Mouse (Mus musculus) limb, embryonic 14.5 days (tissue): ENCODE results near the gene Cdh22. TPM values are rescaled to one million over a fixed set of nuclear protein-coding genes. Genes with fewer than 3 reads are reported as not detected.

Source experiments
- ATAC-seq: fragments of 200-750 bp; cut with Nextera tagmentation; 2 replicates; pipeline ENCODE4 v1.8.0; 2017; ENCODE audit warnings: low read depth, moderate number of reproducible peaks, moderate TSS enrichment; ENCODE audit not compliant: low FRiP score
- DNase-seq: peaks from one replicate; pipeline ENCODE4 v3.0.0-alpha.2; 2015; ENCODE audit warnings: low spot score
- H3K27ac ChIP-seq: fragments of 300-500 bp; sonication (generic); replicated peaks from 2 replicates; pipeline ENCODE4 v1.5.1; 2014; ENCODE audit warnings: low read depth, mild to moderate bottlenecking, low read length, moderate library complexity, mixed read lengths
- H3K27me3 ChIP-seq: fragments of 300-500 bp; sonication (generic); 2 replicates; pipeline ENCODE4 v1.6.1; 2014; ENCODE audit warnings: low read length, mixed read lengths; ENCODE audit not compliant: control insufficient read depth, insufficient read depth
- H3K36me3 ChIP-seq: fragments of 300-500 bp; sonication (generic); 2 replicates; pipeline ENCODE4 v1.6.1; 2014; ENCODE audit warnings: mild to moderate bottlenecking, low read length, moderate library complexity, mixed read lengths; ENCODE audit not compliant: control insufficient read depth, insufficient read depth
- H3K4me1 ChIP-seq: fragments of 300-500 bp; sonication (generic); 2 replicates; pipeline ENCODE4 v1.6.1; 2014; ENCODE audit warnings: antibody characterized with exemption, low read length, mixed read lengths; ENCODE audit not compliant: control insufficient read depth, insufficient read depth
- H3K4me2 ChIP-seq: fragments of 300-500 bp; sonication (generic); replicated peaks from 2 replicates; pipeline ENCODE4 v1.6.1; 2014; ENCODE audit warnings: low read depth, mild to moderate bottlenecking, low read length, moderate library complexity; ENCODE audit not compliant: severe bottlenecking
- H3K4me3 ChIP-seq: fragments of 300-500 bp; sonication (generic); replicated peaks from 2 replicates; pipeline ENCODE4 v1.5.1; 2014; ENCODE audit warnings: low read length
- H3K9ac ChIP-seq: fragments of 300-500 bp; sonication (generic); 2 replicates; pipeline ENCODE4 v1.6.1; 2014; ENCODE audit warnings: mild to moderate bottlenecking, low read depth, low read length, moderate library complexity; ENCODE audit not compliant: severe bottlenecking
- H3K9me3 ChIP-seq: fragments of 300-500 bp; sonication (generic); 2 replicates; pipeline ENCODE4 v1.6.1; 2016; ENCODE audit warnings: low read length; ENCODE audit not compliant: control insufficient read depth
- POLR2A ChIP-seq: fragments of 200-500 bp; IDR thresholded peaks from 2 replicates; pipeline ENCODE4 v1.8.0; 2012; ENCODE audit warnings: inconsistent platforms, mild to moderate bottlenecking, moderate library complexity, borderline replicate concordance; ENCODE audit not compliant: insufficient read depth, insufficient read length; ENCODE audit errors: extremely low read depth
- WGBS: fragments of 180-500 bp; shearing (Covaris S2); extraction: QIAGEN DNeasy Blood & Tissue Kit; methylation state at CpG from one replicate; pipeline ENCODE4 v1.1.7; 2014; 5-methylcytosine and 5-hydroxymethylcytosine counted together
- polyA plus RNA-seq, 2 experiments: library from polyadenylated mRNA; depleted of rRNA in 1 of 2; stranded (reverse) in 1 of 2; unstranded in 1 of 2; fragments of >200 nt; fragmentation: Nextera tagmentation in 1 of 2; extraction: Ambion mirVana in 1 of 2; gene quantifications; 2 replicates each; pipeline versions ENCODE4 v1.2.1 to v1.2.3; 2012 to 2014

Cdh22 gene
- polyA plus RNA-seq, 2 experiments: 0.30 to 0.40 TPM

DNA sequence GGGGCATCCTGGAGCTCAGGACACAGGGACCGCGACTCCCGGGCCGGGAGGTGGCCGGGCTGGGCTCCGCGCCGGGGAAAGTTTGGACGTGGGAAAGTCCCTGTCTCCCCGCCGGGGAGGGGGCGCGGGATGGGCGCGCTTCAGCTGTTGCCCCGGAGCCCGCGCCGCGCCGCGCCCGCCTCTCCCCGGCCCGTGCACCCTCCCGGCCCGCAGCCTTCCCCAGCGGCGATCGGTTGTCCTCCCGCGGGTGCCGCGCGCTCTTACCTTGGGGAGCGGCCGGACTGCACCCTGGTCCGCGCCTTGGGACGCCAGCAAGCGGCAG is 401 bp downstream of the Cdh22 start:
- Histone ChIP-seq H3K27ac (no peak overlapping the region), H3K4me3 (peak overlapping the region; percentile 53), H3K27me3 (peaks cover 90% of the 10 kb centered on the region), H3K4me2 (peak overlapping the region; percentile 99), H3K9me3 (no peaks in the 10 kb centered on the region), H3K36me3 (no peaks in the 10 kb centered on the region), H3K4me1 (peaks cover 10% of the 10 kb centered on the region; the same call in 1 of the 2 replicates), H3K9ac (peak overlapping the region; percentile 56)
- no peak for TF ChIP-seq POLR2A
- ATAC-seq (no peak), DNase-seq (no peak)
- under 1% methylated on average over 22 of the region's 41 CpGs for WGBS

DNA sequence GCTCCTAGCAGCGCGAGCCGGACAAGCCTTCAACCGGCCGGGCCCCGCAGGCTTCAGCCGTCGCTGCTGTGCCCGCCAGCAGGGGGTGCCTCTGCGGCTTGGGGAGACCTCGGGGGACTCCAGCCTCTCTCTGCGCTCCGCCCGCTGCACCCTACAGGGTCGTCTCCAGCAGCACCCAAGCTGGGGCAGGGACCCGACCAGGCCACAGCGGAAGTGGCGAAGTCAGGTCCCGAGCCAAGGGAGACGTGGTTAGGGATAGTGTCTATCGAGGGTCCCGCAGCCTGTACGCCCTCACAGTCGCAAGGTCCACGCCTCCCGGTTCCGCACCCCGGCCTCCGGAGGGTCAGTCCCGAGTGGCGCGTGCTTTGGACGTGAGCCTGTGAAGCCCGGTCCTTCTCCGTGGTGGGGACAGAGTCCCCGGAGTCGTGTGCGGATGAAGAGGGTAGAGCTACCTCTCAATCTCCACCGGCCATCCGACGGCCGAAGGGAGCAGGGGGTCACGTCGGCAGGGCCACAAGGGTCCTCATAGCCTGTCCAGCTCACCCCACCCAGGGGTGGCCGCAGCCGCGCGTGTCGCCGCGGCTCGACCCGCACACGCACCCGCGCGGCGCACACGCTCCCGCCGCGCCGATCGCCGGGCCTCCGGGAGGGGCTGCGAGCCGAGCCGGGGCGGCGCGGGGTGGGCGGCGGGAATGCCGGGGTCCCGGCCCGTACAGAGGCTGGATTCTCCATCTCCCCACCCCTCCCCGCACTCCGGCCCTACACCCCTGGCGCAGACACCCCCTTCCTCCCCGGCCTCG is 962 bp downstream of the Cdh22 start:
- Histone ChIP-seq H3K27me3 (peaks cover 85% of the 10 kb centered on the region), H3K4me2 (peak overlapping the region; percentile 99), H3K9me3 (no peaks in the 10 kb centered on the region), H3K27ac (no peak overlapping the region), H3K9ac (peak overlapping the region; percentile 56), H3K4me3 (peak overlapping the region; percentile 53), H3K4me1 (peaks cover 10% of the 10 kb centered on the region; the same call in 1 of the 2 replicates), H3K36me3 (no peaks in the 10 kb centered on the region)
- no peak for TF ChIP-seq POLR2A
- 3% methylated on average over 50 of the region's 82 CpGs for WGBS
- ATAC-seq: no peak
- no peak for DNase-seq

DNA sequence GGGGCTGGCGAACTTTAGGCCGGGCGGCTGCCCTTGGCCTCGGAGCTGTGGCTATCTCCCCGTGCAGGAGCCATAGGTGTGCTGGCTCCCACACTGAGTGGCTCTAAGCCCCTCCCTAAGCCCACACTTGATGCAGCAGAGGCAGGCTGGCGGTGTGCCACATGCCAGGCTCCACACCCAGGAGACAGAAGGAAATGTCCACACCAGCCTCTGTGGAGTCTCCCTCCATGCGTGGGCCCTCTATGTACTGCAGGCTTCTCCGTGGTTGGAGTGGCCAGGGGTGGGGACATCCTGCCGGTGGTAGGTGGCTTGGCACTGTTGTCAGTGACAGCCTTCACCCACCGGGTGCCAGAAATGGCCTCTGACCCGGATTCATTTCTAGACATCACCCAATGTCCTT is 5.6 kb downstream of the Cdh22 start:
- no peak overlapping the region for H3K9ac ChIP-seq
- 84% methylated on average over 11 of the region's 11 CpGs for WGBS
- TF ChIP-seq POLR2A: no peak
- no peaks in the 10 kb centered on the region for H3K9me3 ChIP-seq
- no peak overlapping the region for H3K4me3 ChIP-seq
- no peak for DNase-seq
- peaks cover 44% of the 10 kb centered on the region for H3K27me3 ChIP-seq
- H3K27ac ChIP-seq: no peak overlapping the region
- no peak overlapping the region for H3K4me2 ChIP-seq
- no peaks in the 10 kb centered on the region for H3K36me3 ChIP-seq
- H3K4me1 ChIP-seq: peaks cover 5% of the 10 kb centered on the region; the same call in 1 of the 2 replicates
- ATAC-seq: no peak

DNA sequence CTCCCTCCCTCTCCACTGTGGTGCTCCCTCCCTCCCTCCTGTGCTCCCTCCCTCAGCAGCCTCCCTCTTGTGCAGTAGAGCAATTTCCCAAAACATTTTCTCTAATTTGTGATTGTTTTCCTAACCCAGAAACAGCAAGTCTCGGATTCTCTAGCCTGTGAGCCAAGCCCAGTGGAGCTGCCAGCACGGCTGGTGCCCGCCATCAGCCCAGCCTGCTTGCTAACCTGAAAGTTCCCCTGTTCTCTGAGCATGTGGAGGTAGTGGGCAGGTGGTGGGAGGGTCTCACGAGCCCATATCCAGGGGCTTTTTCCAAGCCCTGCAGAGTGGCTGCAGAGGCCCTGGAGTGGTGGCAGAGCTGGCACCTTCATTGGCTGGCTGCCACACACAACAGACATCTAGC is 10.8 kb downstream of the Cdh22 start:
- DNase-seq (no peak), ATAC-seq (no peak)
- no peak for TF ChIP-seq POLR2A
- no peak overlapping the region for H3K9ac ChIP-seq
- WGBS: 38% methylated on average over 4 of the region's 4 CpGs
- H3K36me3 ChIP-seq: no peaks in the 10 kb centered on the region
- peaks cover 18% of the 10 kb centered on the region; the same call in 1 of the 2 replicates for H3K27me3 ChIP-seq
- H3K4me3 ChIP-seq: no peak overlapping the region
- no peak overlapping the region for H3K4me2 ChIP-seq
- no peak overlapping the region for H3K27ac ChIP-seq
- no peaks in the 10 kb centered on the region for H3K9me3 ChIP-seq
- H3K4me1 ChIP-seq: no peaks in the 10 kb centered on the region

DNA sequence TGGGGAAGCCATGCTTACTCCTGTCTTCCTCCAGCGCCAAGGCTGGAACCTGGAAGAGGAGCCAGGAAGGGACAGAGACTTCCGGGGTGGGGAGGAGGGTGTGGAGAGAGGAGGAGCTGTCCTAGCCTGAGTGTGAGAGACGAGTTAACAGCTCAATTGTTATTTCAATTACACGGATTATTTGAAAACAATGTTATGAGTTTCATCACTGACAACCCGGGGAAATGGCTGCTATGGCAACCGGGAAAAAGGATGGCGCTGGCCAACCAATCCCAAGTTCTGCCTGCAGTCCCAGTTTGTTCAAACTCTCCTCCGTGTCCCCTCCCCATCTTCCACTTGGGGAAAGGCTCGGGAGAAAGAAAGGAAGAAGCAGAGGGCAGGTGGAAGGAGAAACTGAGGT is 12.7 kb downstream of the Cdh22 start:
- no peaks in the 10 kb centered on the region for H3K9me3 ChIP-seq
- WGBS: 10% methylated on average over 9 of the region's 9 CpGs
- H3K27ac ChIP-seq: no peak overlapping the region
- no peak for TF ChIP-seq POLR2A
- no peaks in the 10 kb centered on the region for H3K36me3 ChIP-seq
- peaks cover 23% of the 10 kb centered on the region; the same call in 1 of the 2 replicates for H3K27me3 ChIP-seq
- H3K4me2 ChIP-seq: no peak overlapping the region
- DNase-seq (no peak), ATAC-seq (no peak)
- H3K9ac ChIP-seq: no peak overlapping the region
- H3K4me1 ChIP-seq: no peaks in the 10 kb centered on the region
- H3K4me3 ChIP-seq: no peak overlapping the region
